Mouse (Mus musculus) left cerebral cortex, adult 2 months (tissue): ENCODE results near the gene Ppp1r8. TPM values are rescaled to one million over a fixed set of nuclear protein-coding genes. Genes with fewer than 3 reads are reported as not detected.

Experiments
- DNase-seq, 2 experiments: peaks; one replicate each; pipeline ENCODE4 v3.0.0; 2021 to 2022; ENCODE audit warnings: low spot score in 2 of 2, mixed read lengths in 1 of 2; ENCODE audit errors: extremely low spot score in 1 of 2
- H3K27ac ChIP-seq: fragments of 200-600 bp; 2 replicates; pipeline ENCODE4 v1.8.1; 2022
- H3K4me3 ChIP-seq: fragments of 200-600 bp; 2 replicates; pipeline ENCODE4 v1.8.1; 2022
- CTCF ChIP-seq: fragments of 200-600 bp; IDR thresholded peaks from 2 replicates; pipeline ENCODE4 v1.8.1; 2022; ENCODE audit warnings: antibody characterized with exemption, mild to moderate bottlenecking, moderate library complexity
- intact Hi-C: fragments of 180-260 bp; cut with DNase I; formaldehyde crosslinking; loops from one replicate; pipeline ENCODE4 v1.15.1; 2025
- total RNA-seq, 2 experiments: library from RNA; stranded (reverse); gene quantifications; 2 replicates each; pipeline ENCODE4 v1.2.3; 2021

Gene Ppp1r8
- total RNA-seq, 2 experiments from 2014 or later: 41.2 to 41.8 TPM

DNA sequence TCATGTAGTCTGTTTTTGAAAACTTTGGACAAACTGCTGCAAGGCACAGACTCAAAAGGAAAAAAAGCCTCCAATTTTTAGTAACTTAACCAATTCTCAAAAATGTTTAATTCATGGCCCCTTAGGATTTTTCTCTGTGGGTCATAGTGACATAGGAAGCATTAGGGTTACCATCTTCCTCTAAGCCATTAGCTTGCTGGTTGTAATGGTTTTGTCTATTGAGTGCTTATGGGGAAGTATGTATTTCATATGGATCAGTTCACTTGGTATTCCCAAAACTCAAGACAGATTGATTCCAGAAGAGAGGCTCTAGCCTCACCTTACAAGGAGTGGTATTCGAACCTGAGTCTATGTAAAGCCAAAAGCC, 719 bp upstream of the Ppp1r8 start:
- intact Hi-C loops: loop anchor here (1.0 to 5.0 kb wide), 3 partner anchors 41 to 79 kb away; partner anchors contain the start of genes Fam76a, Rpa2 and Stx12
- Histone ChIP-seq H3K27ac (peak overlapping the region; percentile 94), H3K4me3 (peak overlapping the region; percentile 69)
- no peak for TF ChIP-seq CTCF
- no peak for DNase-seq

DNA sequence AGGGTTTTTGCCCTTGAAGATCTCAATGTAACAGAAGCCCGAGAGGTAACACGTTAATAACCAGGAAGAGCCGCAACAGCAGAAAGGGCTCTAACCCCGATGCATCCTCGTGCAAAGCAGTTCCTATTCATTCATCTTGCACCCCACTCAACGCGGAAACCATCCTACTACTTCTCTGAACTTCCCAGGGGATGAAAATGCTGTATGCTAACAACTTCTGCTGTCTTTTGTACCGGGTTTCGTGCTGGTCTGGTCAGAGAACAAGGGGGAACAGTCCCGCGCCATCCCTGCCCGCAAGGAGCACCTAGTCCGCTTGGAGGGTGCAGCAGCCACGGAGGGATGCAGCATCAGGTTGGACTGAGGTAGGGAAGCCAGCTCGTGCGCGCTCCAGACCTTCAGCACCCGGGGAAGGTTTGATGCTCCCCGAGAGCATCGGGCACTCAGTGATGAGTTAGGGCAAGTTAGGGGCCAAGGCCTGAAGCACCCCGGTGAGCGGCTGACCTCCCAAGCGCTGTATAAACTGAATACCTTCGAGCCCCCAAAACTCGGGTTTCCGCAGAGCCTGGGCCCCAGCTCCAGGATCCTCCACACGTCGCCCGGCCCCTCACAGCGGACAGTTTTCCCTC, 575 bp downstream of the Ppp1r8 start:
- DNase-seq: peak; percentile 18 to 29
- TF ChIP-seq CTCF: no peak
- Histone ChIP-seq H3K4me3 (peak overlapping the region; percentile 69), H3K27ac (peak overlapping the region; percentile 94)
- intact Hi-C loops: loop anchor here (5.0 kb wide), 2 partner anchors 75 to 80 kb away; partner anchors contain the start of genes Fam76a and Rpa2

DNA sequence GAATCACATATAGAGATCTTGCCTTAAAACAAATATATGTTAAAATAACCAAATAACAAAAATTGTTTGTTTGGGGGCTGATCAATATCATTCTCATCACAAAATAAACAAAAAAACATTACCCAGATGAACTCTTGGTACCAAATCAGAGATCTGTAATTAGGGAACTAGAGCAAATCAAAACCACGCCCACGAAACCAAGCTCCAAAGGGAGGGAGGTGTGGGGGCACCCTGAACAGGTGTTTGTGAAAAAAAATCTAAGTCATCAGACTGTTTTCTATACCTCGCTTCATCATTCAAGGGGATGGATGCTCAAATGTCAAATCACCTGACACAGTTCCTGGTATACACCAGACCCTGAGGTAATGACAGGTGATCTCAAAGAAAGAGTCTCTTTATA, 1.5 kb downstream of the Ppp1r8 start:
- intact Hi-C loops: loop anchor here (5.0 kb wide), 2 partner anchors 74 to 81 kb away; partner anchors contain the start of genes Fam76a and Rpa2
- no peak for TF ChIP-seq CTCF
- Histone ChIP-seq H3K27ac (peak overlapping the region; percentile 94), H3K4me3 (peak overlapping the region; percentile 69)
- DNase-seq: no peak

GRCm38 (mm10) chr4:132823614-132824366, 19.2 kb downstream of the Ppp1r8 start:
- peak; percentile 64 for TF ChIP-seq CTCF
- H3K4me3 ChIP-seq: no peak overlapping the region
- intact Hi-C loops: loop anchor here (1.0 kb wide), 1 partner anchor 47 kb away; no protein-coding TSS in a partner anchor
- DNase-seq: peak; percentile 43 to 71
- H3K27ac ChIP-seq: no peak overlapping the region

GRCm38 (mm10) chr4:132818442-132818841, 24.5 kb downstream of the Ppp1r8 start:
- Histone ChIP-seq H3K27ac (no peak overlapping the region), H3K4me3 (no peak overlapping the region)
- intact Hi-C loops: no loop called here
- no peak for DNase-seq
- peak; percentile 11 for TF ChIP-seq CTCF

DNA sequence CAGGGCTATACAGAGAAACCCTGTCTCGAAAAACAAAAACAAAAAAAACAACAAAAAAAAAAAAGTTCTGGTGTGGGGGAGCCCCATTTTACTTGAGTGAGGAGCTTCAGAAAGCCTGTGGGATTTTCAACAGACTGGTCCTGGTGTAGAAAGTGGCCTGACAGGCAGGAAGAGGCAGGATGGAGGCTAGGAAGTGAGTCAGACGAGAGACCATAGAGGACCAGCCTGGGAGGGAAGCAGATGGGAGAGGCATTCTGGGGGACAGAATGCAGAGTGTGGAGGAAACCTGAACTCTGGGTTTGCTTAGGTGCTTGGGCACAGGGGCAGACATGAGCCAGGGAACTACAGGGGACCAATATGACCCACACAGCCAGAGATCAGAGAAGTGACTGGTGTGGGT, 26.1 kb downstream of the Ppp1r8 start:
- TF ChIP-seq CTCF: no peak
- DNase-seq: no peak
- intact Hi-C loops: no loop called here

GRCm38 (mm10) chr4:132816404-132816803, 26.6 kb downstream of the Ppp1r8 start:
- DNase-seq: no peak
- TF ChIP-seq CTCF: no peak
- H3K4me3 ChIP-seq: no peak overlapping the region
- intact Hi-C loops: no loop called here
- no peak overlapping the region for H3K27ac ChIP-seq

More for the DNA sequence above, 26.1 kb downstream of the Ppp1r8 start:
- Histone ChIP-seq H3K4me3 (no peak overlapping the region), H3K27ac (no peak overlapping the region)

DNA sequence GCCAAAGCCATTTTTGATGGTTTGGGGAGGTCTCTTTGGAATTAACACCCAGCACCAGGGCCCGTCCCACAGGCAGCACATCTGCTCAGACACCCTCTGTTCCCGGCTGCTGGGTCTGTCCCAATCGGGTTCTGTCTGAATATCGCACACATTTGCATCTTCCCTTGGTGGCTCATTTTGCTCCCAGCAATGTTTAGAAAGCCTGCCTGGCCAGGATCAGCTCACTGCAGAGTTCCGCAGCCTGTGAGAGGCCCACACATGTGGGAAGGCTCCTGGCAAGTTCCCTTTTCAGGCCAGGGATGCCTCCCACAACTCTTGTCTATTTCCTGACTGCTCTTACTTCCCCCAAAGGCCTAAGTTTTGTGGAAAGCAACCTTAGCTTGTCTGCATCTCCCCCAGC, 33.3 kb downstream of the Ppp1r8 start:
- no peak overlapping the region for H3K4me3 ChIP-seq
- intact Hi-C loops: no loop called here
- TF ChIP-seq CTCF: no peak
- H3K27ac ChIP-seq: peak overlapping the region; percentile 86
- DNase-seq: peak; percentile 34 to 63

DNA sequence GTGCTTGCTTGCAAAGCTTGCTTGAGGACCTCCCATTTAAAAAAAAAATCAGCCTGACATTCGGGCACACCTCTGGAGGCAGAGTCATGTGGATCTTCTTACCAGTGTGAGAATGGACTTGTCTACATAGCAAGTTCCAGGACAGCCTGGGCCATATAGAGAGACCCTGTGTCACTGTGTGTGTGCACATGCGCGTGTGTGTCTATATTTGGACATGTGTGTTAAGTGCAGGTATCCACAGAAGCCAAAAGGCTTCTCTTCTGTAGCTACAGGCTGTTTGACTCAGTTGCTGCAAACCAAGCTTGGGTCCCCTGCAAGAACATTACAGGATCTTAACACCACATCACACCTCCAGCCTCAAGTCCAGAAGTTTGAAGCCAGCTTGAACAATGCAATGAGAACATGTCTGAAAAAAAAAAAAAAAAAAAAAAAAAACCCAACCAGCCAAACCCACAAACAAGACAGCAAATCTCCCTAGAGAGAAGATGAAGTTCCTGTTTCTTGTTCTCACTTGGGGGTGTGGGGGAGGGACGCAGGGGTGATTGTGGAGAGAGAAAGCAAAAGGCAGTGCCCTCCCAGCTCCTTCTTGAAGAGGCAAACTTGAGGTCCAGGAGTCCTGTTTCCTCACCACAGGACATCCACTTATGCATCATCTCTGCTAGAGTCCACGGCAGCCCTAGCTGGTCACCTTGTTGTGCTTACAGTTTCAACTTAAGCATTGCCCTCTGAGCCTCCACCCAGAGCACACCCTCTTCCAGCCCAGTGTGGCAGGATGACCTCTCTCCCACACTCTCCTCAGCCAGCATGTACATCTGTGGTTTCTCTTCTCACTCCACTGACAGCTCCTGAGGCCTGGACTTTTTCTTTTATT, 35.0 kb downstream of the Ppp1r8 start:
- Histone ChIP-seq H3K4me3 (no peak overlapping the region), H3K27ac (peak overlapping the region; percentile 86)
- intact Hi-C loops: no loop called here
- no peak for TF ChIP-seq CTCF
- no peak for DNase-seq

DNA sequence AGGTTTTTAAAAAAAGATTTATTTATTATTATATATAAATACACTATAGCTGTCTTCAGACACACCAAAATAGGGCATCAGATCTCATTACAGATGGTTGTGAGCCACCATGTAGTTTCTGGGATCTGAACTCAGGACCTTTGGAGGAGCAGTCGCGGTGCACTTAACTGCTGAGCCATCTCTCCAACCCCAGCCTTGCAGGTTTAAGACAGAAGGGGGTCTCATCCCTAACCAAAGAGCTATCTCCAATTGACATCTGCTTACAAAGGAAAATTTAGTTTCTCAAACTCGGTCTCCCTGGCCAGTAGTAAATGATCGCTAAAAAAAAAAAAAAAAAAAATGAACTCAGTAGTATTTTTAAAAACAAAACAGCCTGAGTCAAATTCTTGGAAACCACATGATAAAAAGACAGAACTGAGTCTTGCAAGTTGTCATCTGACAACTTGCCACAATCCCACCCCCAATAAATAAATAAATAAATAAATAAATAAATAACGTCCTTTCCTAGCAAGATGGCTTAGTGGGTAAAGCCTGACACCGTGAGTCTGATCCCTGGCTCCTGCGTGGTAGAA, 36.3 kb downstream of the Ppp1r8 start:
- no peak for TF ChIP-seq CTCF
- H3K4me3 ChIP-seq: no peak overlapping the region
- no peak for DNase-seq
- H3K27ac ChIP-seq: no peak overlapping the region
- intact Hi-C loops: no loop called here

GRCm38 (mm10) chr4:132805599-132806197, 37.3 kb downstream of the Ppp1r8 start:
- intact Hi-C loops: no loop called here
- Histone ChIP-seq H3K4me3 (no peak overlapping the region), H3K27ac (no peak overlapping the region)
- no peak for TF ChIP-seq CTCF
- no peak for DNase-seq
